Mouse (Mus musculus) forebrain, embryonic 15.5 days (tissue): ENCODE measurements at regions not wholly inside any gene's neighbourhood (a gene's known extent, or its start where the extent isn't known, plus 50 kb on each side); places are given as distances from the start of the nearest gene placed in this dataset.

Experiments used
- ATAC-seq: fragments of 200-750 bp; cut with Nextera tagmentation; replicated peaks from 2 replicates; pipeline ENCODE4 v1.8.0; 2017; ENCODE audit warnings: mild to moderate bottlenecking, moderate TSS enrichment, moderate library complexity
- H3K27ac ChIP-seq: fragments of 300-500 bp; sonication (generic); replicated peaks from 2 replicates; pipeline ENCODE4 v1.5.1; 2015; ENCODE audit warnings: mild to moderate bottlenecking, inconsistent platforms
- H3K27me3 ChIP-seq: fragments of 300-500 bp; sonication (generic); 2 replicates; pipeline ENCODE4 v1.6.1; 2015; ENCODE audit warnings: inconsistent platforms
- H3K36me3 ChIP-seq: fragments of 300-500 bp; sonication (generic); 2 replicates; pipeline ENCODE4 v1.6.1; 2015; ENCODE audit warnings: mild to moderate bottlenecking, inconsistent platforms
- H3K4me1 ChIP-seq: fragments of 300-500 bp; sonication (generic); 2 replicates; pipeline ENCODE4 v1.6.1; 2015; ENCODE audit warnings: inconsistent platforms
- H3K4me2 ChIP-seq: fragments of 300-500 bp; sonication (generic); replicated peaks from 2 replicates; pipeline ENCODE4 v1.6.1; 2015; ENCODE audit warnings: mild to moderate bottlenecking, inconsistent platforms
- H3K4me3 ChIP-seq: fragments of 300-500 bp; sonication (generic); 2 replicates; pipeline ENCODE4 v1.5.1; 2015; ENCODE audit warnings: mild to moderate bottlenecking, inconsistent platforms
- H3K9ac ChIP-seq: fragments of 300-500 bp; sonication (generic); replicated peaks from 2 replicates; pipeline ENCODE4 v1.6.1; 2015; ENCODE audit warnings: mild to moderate bottlenecking, inconsistent platforms
- H3K9me3 ChIP-seq: fragments of 300-500 bp; sonication (generic); 2 replicates; pipeline ENCODE4 v1.6.1; 2016; ENCODE audit warnings: inconsistent platforms
- WGBS: fragments of 180-500 bp; shearing (Covaris S2); methylation state at CpG from one replicate; pipeline ENCODE4 v1.1.7; 2015; ENCODE audit warnings: mixed read lengths; 5-methylcytosine and 5-hydroxymethylcytosine counted together

GRCm38 (mm10) chr9:87894051-87894450, 163.0 kb upstream of the Tbx18 start:
- Histone ChIP-seq H3K4me3 (no peak overlapping the region), H3K27me3 (no peaks in the 10 kb centered on the region), H3K4me2 (no peak overlapping the region), H3K9me3 (no peaks in the 10 kb centered on the region), H3K36me3 (no peaks in the 10 kb centered on the region), H3K27ac (no peak overlapping the region), H3K4me1 (no peaks in the 10 kb centered on the region), H3K9ac (no peak overlapping the region)
- no peak; the same call in 1 of the 2 replicates for ATAC-seq
- 13% methylated on average over 4 of the region's 4 CpGs for WGBS

- no peak for ATAC-seq
These were observed 163.5 kb upstream of the Tbx18 start for GRCm38 (mm10) chr9:87894596-87894995.

GRCm38 (mm10) chr9:87895526-87895925, 164.5 kb upstream of the Tbx18 start:
- no peaks in the 10 kb centered on the region for H3K9me3 ChIP-seq
- ATAC-seq: no peak
- H3K27me3 ChIP-seq: no peaks in the 10 kb centered on the region
- H3K36me3 ChIP-seq: no peaks in the 10 kb centered on the region
- WGBS: 89% methylated on average over 4 of the region's 4 CpGs
- no peak overlapping the region for H3K9ac ChIP-seq
- no peak overlapping the region for H3K27ac ChIP-seq
- no peaks in the 10 kb centered on the region for H3K4me1 ChIP-seq
- no peak overlapping the region for H3K4me2 ChIP-seq
- no peak overlapping the region for H3K4me3 ChIP-seq

More at GRCm38 (mm10) chr9:87894596-87894995, 163.5 kb upstream of the Tbx18 start:
- no peak overlapping the region for H3K4me2 ChIP-seq
- no peak overlapping the region for H3K4me3 ChIP-seq
- no peaks in the 10 kb centered on the region for H3K9me3 ChIP-seq
- no peaks in the 10 kb centered on the region for H3K4me1 ChIP-seq
- H3K27ac ChIP-seq: no peak overlapping the region
- WGBS: 49% methylated on average over 3 of the region's 3 CpGs
- H3K9ac ChIP-seq: no peak overlapping the region
- no peaks in the 10 kb centered on the region for H3K27me3 ChIP-seq
- no peaks in the 10 kb centered on the region for H3K36me3 ChIP-seq

GRCm38 (mm10) chr9:87897336-87897735, 166.3 kb upstream of the Tbx18 start:
- no peak overlapping the region for H3K4me2 ChIP-seq

GRCm38 (mm10) chr9:87899368-87899767, 168.3 kb upstream of the Tbx18 start:
- no peaks in the 10 kb centered on the region for H3K9me3 ChIP-seq
- H3K27me3 ChIP-seq: no peaks in the 10 kb centered on the region
- 65% methylated on average over 5 of the region's 5 CpGs for WGBS
- H3K9ac ChIP-seq: no peak overlapping the region
- H3K36me3 ChIP-seq: no peaks in the 10 kb centered on the region
- no peak overlapping the region for H3K27ac ChIP-seq
- H3K4me2 ChIP-seq: no peak overlapping the region
- no peak overlapping the region for H3K4me3 ChIP-seq
- no peaks in the 10 kb centered on the region for H3K4me1 ChIP-seq
- ATAC-seq: no peak

More at GRCm38 (mm10) chr9:87897336-87897735, 166.3 kb upstream of the Tbx18 start:
- ATAC-seq: no peak
- Histone ChIP-seq H3K4me3 (no peak overlapping the region), H3K36me3 (no peaks in the 10 kb centered on the region), H3K9me3 (no peaks in the 10 kb centered on the region), H3K4me1 (no peaks in the 10 kb centered on the region), H3K9ac (no peak overlapping the region), H3K27me3 (no peaks in the 10 kb centered on the region), H3K27ac (no peak overlapping the region)
- 72% methylated on average over 3 of the region's 3 CpGs for WGBS

- H3K4me1 ChIP-seq: no peaks in the 10 kb centered on the region
- no peaks in the 10 kb centered on the region for H3K36me3 ChIP-seq
- no peak overlapping the region for H3K27ac ChIP-seq
- H3K27me3 ChIP-seq: no peaks in the 10 kb centered on the region
- no peak overlapping the region for H3K9ac ChIP-seq
- 47% methylated on average over 7 of the region's 7 CpGs for WGBS
- no peak overlapping the region for H3K4me3 ChIP-seq
- no peaks in the 10 kb centered on the region for H3K9me3 ChIP-seq
- H3K4me2 ChIP-seq: no peak overlapping the region
- no peak for ATAC-seq
These were observed 168.7 kb upstream of the Tbx18 start for GRCm38 (mm10) chr9:87899800-87900199.

GRCm38 (mm10) chr9:87921291-87921690, 190.2 kb upstream of the Tbx18 start:
- WGBS: 83% methylated on average over 8 of the region's 8 CpGs
- H3K4me1 ChIP-seq: no peaks in the 10 kb centered on the region
- ATAC-seq: no peak
- H3K9me3 ChIP-seq: no peaks in the 10 kb centered on the region
- no peak overlapping the region for H3K27ac ChIP-seq
- no peak overlapping the region for H3K4me3 ChIP-seq
- no peaks in the 10 kb centered on the region for H3K27me3 ChIP-seq
- no peaks in the 10 kb centered on the region for H3K36me3 ChIP-seq
- H3K4me2 ChIP-seq: no peak overlapping the region
- no peak overlapping the region for H3K9ac ChIP-seq

GRCm38 (mm10) chr9:87925151-87925550, 194.1 kb upstream of the Tbx18 start:
- Histone ChIP-seq H3K27me3 (no peaks in the 10 kb centered on the region), H3K9ac (no peak overlapping the region), H3K4me2 (no peak overlapping the region), H3K4me3 (no peak overlapping the region), H3K4me1 (no peaks in the 10 kb centered on the region), H3K27ac (no peak overlapping the region), H3K9me3 (no peaks in the 10 kb centered on the region), H3K36me3 (no peaks in the 10 kb centered on the region)
- WGBS: 95% methylated on average over 4 of the region's 4 CpGs
- no peak for ATAC-seq

- Histone ChIP-seq H3K4me2 (no peak overlapping the region), H3K4me3 (no peak overlapping the region), H3K9me3 (no peaks in the 10 kb centered on the region), H3K9ac (no peak overlapping the region), H3K36me3 (no peaks in the 10 kb centered on the region), H3K27ac (no peak overlapping the region), H3K27me3 (no peaks in the 10 kb centered on the region), H3K4me1 (no peaks in the 10 kb centered on the region)
- ATAC-seq: no peak
- 90% methylated on average over 5 of the region's 5 CpGs for WGBS
These were observed 202.2 kb upstream of the Tbx18 start for GRCm38 (mm10) chr9:87933230-87933629.

GRCm38 (mm10) chr9:87952426-87952825, 221.4 kb upstream of the Tbx18 start:
- Histone ChIP-seq H3K4me3 (no peak overlapping the region), H3K27me3 (no peaks in the 10 kb centered on the region)
- WGBS: 89% methylated on average over 2 of the region's 2 CpGs

GRCm38 (mm10) chr9:87954941-87955340, 223.9 kb upstream of the Tbx18 start:
- Histone ChIP-seq H3K27ac (no peak overlapping the region), H3K9ac (no peak overlapping the region), H3K27me3 (no peaks in the 10 kb centered on the region), H3K9me3 (no peaks in the 10 kb centered on the region), H3K4me3 (no peak overlapping the region), H3K4me1 (no peaks in the 10 kb centered on the region), H3K36me3 (no peaks in the 10 kb centered on the region), H3K4me2 (no peak overlapping the region)
- ATAC-seq: no peak

More at GRCm38 (mm10) chr9:87952426-87952825, 221.4 kb upstream of the Tbx18 start:
- H3K4me1 ChIP-seq: no peaks in the 10 kb centered on the region
- H3K9me3 ChIP-seq: no peaks in the 10 kb centered on the region
- H3K36me3 ChIP-seq: no peaks in the 10 kb centered on the region
- no peak overlapping the region for H3K9ac ChIP-seq
- no peak overlapping the region for H3K27ac ChIP-seq
- no peak for ATAC-seq
- no peak overlapping the region for H3K4me2 ChIP-seq

GRCm38 (mm10) chr9:87961796-87962195, 230.7 kb upstream of the Tbx18 start:
- no peak overlapping the region for H3K9ac ChIP-seq
- H3K36me3 ChIP-seq: no peaks in the 10 kb centered on the region
- no peaks in the 10 kb centered on the region for H3K9me3 ChIP-seq
- no peak overlapping the region for H3K4me3 ChIP-seq
- no peak overlapping the region for H3K4me2 ChIP-seq
- no peaks in the 10 kb centered on the region for H3K4me1 ChIP-seq
- ATAC-seq: no peak
- 89% methylated on average over 4 of the region's 4 CpGs for whole genome bisulfite sequencing
- no peak overlapping the region for H3K27ac ChIP-seq
- H3K27me3 ChIP-seq: no peaks in the 10 kb centered on the region

- WGBS: 80% methylated on average over 2 of the region's 2 CpGs
- no peak for ATAC-seq
- Histone ChIP-seq H3K27ac (no peak overlapping the region), H3K36me3 (no peaks in the 10 kb centered on the region), H3K4me3 (no peak overlapping the region), H3K9me3 (no peaks in the 10 kb centered on the region), H3K27me3 (no peaks in the 10 kb centered on the region), H3K4me2 (no peak overlapping the region), H3K9ac (no peak overlapping the region), H3K4me1 (no peaks in the 10 kb centered on the region)
These were observed 233.4 kb upstream of the Tbx18 start for GRCm38 (mm10) chr9:87964508-87964907.
